Mouse (Mus musculus) kidney, adult 2 months (tissue): ENCODE measurements around the gene Gpr26.

Source experiments
- CTCF ChIP-seq: fragments of 200-500 bp; conservative IDR thresholded peaks from 2 replicates; pipeline ENCODE4 v1.5.1; 2011; ENCODE audit warnings: low read depth, mild to moderate bottlenecking, control low read depth, low read length, moderate library complexity, mixed read lengths; ENCODE audit not compliant: insufficient read depth, insufficient read length
- POLR2A ChIP-seq: fragments of 200-500 bp; IDR thresholded peaks from one replicate; pipeline ENCODE4 v1.6.1; 2011; ENCODE audit warnings: low read depth, low read length, control low read depth

GRCm38 (mm10) chr7:132015933-132016332, 49.7 kb downstream of the Gpr26 start:
- TF ChIP-seq CTCF: no peak
- no peak for TF ChIP-seq POLR2A
